ENCODE assay signal across 26 mouse cellular contexts in genomic region chr16:53903795-53904194, GRCm38 (mm10).
A peak's percentile ranks its signal among the peaks of the same experiment; 100 is the strongest.
DNase-seq lines count a peak whose midpoint lies in the region; ATAC-seq and TF ChIP-seq lines count a peak whose summit lies in the region.
"Had no signal": no experiment of that assay in that cellular context is flagged by ENCODE, and none has a peak within 500 bp of the region (broad histone marks: within the 10 kb centered on the region; RNA-seq: fewer than 3 reads in every experiment).

No protein-coding gene starts in this region.

- TF ChIP-seq RAD21 in MEL (IDR thresholded peaks at IDR 0.05; ENCODE audit: low read depth, low read length) = no peak

- peaks cover 3 to 11% of the 10 kb centered on the region in 2 experiments; a peak in 3 of 4 replicates for H3K4me1 ChIP-seq in MEL (ENCODE audit: control insufficient read depth in 1 of 2, insufficient read depth in 2 of 2, low read length in 2 of 2)
- H3K4me1 ChIP-seq in liver, embryonic 14.5 days (replicated peaks; ENCODE audit: control insufficient read depth in 2 of 2, insufficient read depth in 2 of 2, low read length in 1 of 2) = no peaks in the 10 kb centered on the region
- H3K4me1 ChIP-seq in heart, embryonic 12.5 days (replicated peaks) = no peaks in the 10 kb centered on the region
- H3K4me1 ChIP-seq: embryonic facial prominence, embryonic 15.5 days; forebrain, embryonic 10.5 days; hindbrain, embryonic 13.5 days; intestine, embryonic 15.5 days had no signal

- H3K36me3 ChIP-seq in MEL (ENCODE audit: control insufficient read depth in 1 of 2, insufficient read depth in 2 of 2, low read length in 2 of 2) = peaks cover 0 to 13% of the 10 kb centered on the region in 2 experiments; a peak in 2 of 4 replicates
- H3K36me3 ChIP-seq in liver, embryonic 14.5 days (replicated peaks; ENCODE audit: control insufficient read depth, insufficient read depth, low read depth) = no peaks in the 10 kb centered on the region
- H3K36me3 ChIP-seq in heart, embryonic 12.5 days = no peaks in the 10 kb centered on the region
- H3K36me3 ChIP-seq: embryonic facial prominence, embryonic 15.5 days; forebrain, embryonic 10.5 days; hindbrain, embryonic 13.5 days; intestine, embryonic 15.5 days had no signal

- no peaks in the 10 kb centered on the region for H3K27me3 ChIP-seq in MEL (ENCODE audit: control insufficient read depth in 1 of 2, insufficient read depth in 2 of 2, low read length in 2 of 2)
- H3K27me3 ChIP-seq in liver, embryonic 14.5 days (ENCODE audit: control insufficient read depth, insufficient read depth, low read length) = no peaks in the 10 kb centered on the region
- H3K27me3 ChIP-seq in heart, embryonic 12.5 days (replicated peaks) = no peaks in the 10 kb centered on the region
- H3K27me3 ChIP-seq: embryonic facial prominence, embryonic 15.5 days; hindbrain, embryonic 13.5 days; intestine, embryonic 15.5 days had no signal

- TF ChIP-seq POLR2A in MEL (IDR thresholded peaks at IDR 0.05; ENCODE audit: control insufficient read depth in 1 of 2, insufficient read depth in 1 of 2, low read depth in 1 of 2, low read length in 2 of 2, poor library complexity in 1 of 2) = no peak

- H3K9me3 ChIP-seq in MEL (replicated peaks; ENCODE audit: insufficient read depth, low read length) = no peaks in the 10 kb centered on the region
- no peaks in the 10 kb centered on the region for H3K9me3 ChIP-seq in liver, embryonic 14.5 days (ENCODE audit: control insufficient read depth, low read length)
- H3K9me3 ChIP-seq in heart, embryonic 12.5 days (replicated peaks) = no peaks in the 10 kb centered on the region
- H3K9me3 ChIP-seq: embryonic facial prominence, embryonic 15.5 days; forebrain, embryonic 10.5 days; hindbrain, embryonic 13.5 days; intestine, embryonic 15.5 days had no signal

- DNase-seq in MEL (ENCODE audit: low read depth, low spot score) = peak; percentile 54
- DNase-seq in c-Kit-positive CD71-positive TER-119-negative erythroid progenitor cells, embryonic 14.5 days (ENCODE audit: low read depth) = peak; percentile 29
- peak; percentile 10 to 34 (median 31) for DNase-seq in liver, embryonic 14.5 days (ENCODE audit: low read depth in 3 of 3, low spot score in 3 of 3)
- DNase-seq in cerebellum, adult 11-12 months = no peak
- DNase-seq: adrenal gland, adult 8-10 months; adrenal gland, postnatal 36 days; B cell, adult 2 months; cerebellum, adult 2 months; cerebellum, postnatal 10 days; embryo, embryonic 11 days; gastrocnemius, adult 2 months; gastrocnemius, postnatal 25 days; heart, adult 11 months; heart, postnatal 10 days; heart, postnatal 4 days had no signal

- H3K4me3 ChIP-seq in MEL (ENCODE audit: control insufficient read depth in 1 of 2, insufficient read depth in 1 of 2, low read depth in 2 of 2, low read length in 2 of 2) = no peak overlapping the region
- no peak overlapping the region for H3K4me3 ChIP-seq in liver, embryonic 14.5 days (ENCODE audit: insufficient read depth in 1 of 2, low read depth in 2 of 2, low read length in 2 of 2)
- no peak overlapping the region for H3K4me3 ChIP-seq in heart, embryonic 12.5 days
- H3K4me3 ChIP-seq: embryonic facial prominence, embryonic 15.5 days; erythroblast, embryonic 14.5 days; forebrain, embryonic 10.5 days; gastrocnemius, adult 2 months; hindbrain, embryonic 13.5 days; intestine, embryonic 15.5 days had no signal

- TF ChIP-seq CTCF in MEL (IDR thresholded peaks at IDR 0.05 in 2 of 3, conservative IDR thresholded peaks at IDR 0.05 in 1 of 3; ENCODE audit: control insufficient read depth in 1 of 3, insufficient read depth in 1 of 3, low read depth in 2 of 3, low read length in 3 of 3, poor library complexity in 1 of 3, severe bottlenecking in 1 of 3) = no peak
- TF ChIP-seq CTCF in liver, embryonic 14.5 days (IDR thresholded peaks at IDR 0.05; ENCODE audit: low read depth) = no peak

- H3K27ac ChIP-seq in MEL (ENCODE audit: control insufficient read depth, low read depth, low read length) = peak overlapping the region; percentile 0; the same call in 1 of the 2 replicates
- no peak overlapping the region for H3K27ac ChIP-seq in liver, embryonic 14.5 days
- no peak overlapping the region for H3K27ac ChIP-seq in heart, embryonic 12.5 days (ENCODE audit: poor library complexity, severe bottlenecking)
- H3K27ac ChIP-seq: embryonic facial prominence, embryonic 15.5 days; forebrain, embryonic 10.5 days; gastrocnemius, adult 2 months; hindbrain, embryonic 13.5 days; hindbrain, postnatal 0 days; intestine, embryonic 15.5 days had no signal

- no peaks in the 10 kb centered on the region for H3K79me2 ChIP-seq in MEL (ENCODE audit: control insufficient read depth, insufficient read depth, low read length, poor library complexity)

- 20% methylated on average over 2 of the region's 2 CpGs for WGBS in liver, embryonic 14.5 days (ENCODE audit: insufficient replicate concordance)
- WGBS in heart, embryonic 12.5 days = 59% methylated on average over 2 of the region's 2 CpGs

- H3K4me2 ChIP-seq in liver, embryonic 14.5 days (ENCODE audit: low read depth) = no peak overlapping the region
- H3K4me2 ChIP-seq in heart, embryonic 12.5 days = no peak overlapping the region
- H3K4me2 ChIP-seq: embryonic facial prominence, embryonic 15.5 days; hindbrain, embryonic 13.5 days; intestine, embryonic 15.5 days had no signal

- TF ChIP-seq EP300 in MEL (IDR thresholded peaks at IDR 0.05; ENCODE audit: low read depth in 1 of 2, low read length in 2 of 2) = peak; percentile 84 to 91
- peak; percentile 53 for TF ChIP-seq EP300 in liver, embryonic 14.5 days (IDR thresholded peaks at IDR 0.05; ENCODE audit: low read depth)

- H3K9ac ChIP-seq in MEL (ENCODE audit: control insufficient read depth, low read depth, low read length, poor library complexity, severe bottlenecking) = no peak overlapping the region
- H3K9ac ChIP-seq in liver, embryonic 14.5 days (replicated peaks) = no peak overlapping the region
- H3K9ac ChIP-seq in heart, embryonic 12.5 days = no peak overlapping the region
- H3K9ac ChIP-seq: embryonic facial prominence, embryonic 15.5 days; hindbrain, embryonic 13.5 days; intestine, embryonic 15.5 days had no signal

- peak; percentile 70; the same call in 1 of the 2 replicates for ATAC-seq in liver, embryonic 14.5 days (ENCODE audit: insufficient read depth)
- no peak for ATAC-seq in heart, embryonic 12.5 days (ENCODE audit: insufficient number of reproducible peaks, low FRiP score)
- no peak for ATAC-seq in inflammation-experienced regulatory T-cells, adult 6 months
- no peak for ATAC-seq in granulocyte monocyte progenitor cell, adult 5-6 weeks (replicated peaks; ENCODE audit: poor library complexity, severe bottlenecking)
- ATAC-seq: CD4-positive, CD25-positive, alpha-beta regulatory T cell, adult 4 months; forebrain, embryonic 14.5 days; hindbrain, postnatal 0 days; intestine, embryonic 15.5 days had no signal

TF ChIP-seq in MEL, 35 proteins besides CTCF, POLR2A, EP300 and RAD21:
- TF ChIP-seq HCFC1 (IDR thresholded peaks at IDR 0.05; ENCODE audit: low read depth, low read length) = no peak
- peak; percentile 50 for TF ChIP-seq RCOR1 (IDR thresholded peaks at IDR 0.05; ENCODE audit: low read depth, low read length)
- TF ChIP-seq USF1 (IDR thresholded peaks at IDR 0.05; ENCODE audit: low read depth, low read length) = no peak
- no peak for TF ChIP-seq SMC3 (IDR thresholded peaks at IDR 0.05; ENCODE audit: low read depth, low read length)
- TF ChIP-seq TAL1 (IDR thresholded peaks at IDR 0.05; ENCODE audit: low read length) = peak; percentile 19; the same call in 1 of the 2 replicates
- no peak for TF ChIP-seq BHLHE40 (IDR thresholded peaks at IDR 0.05; ENCODE audit: borderline replicate concordance, low read depth, low read length)
- peak; percentile 47; the same call in 1 of the 2 replicates for TF ChIP-seq MYC (IDR thresholded peaks at IDR 0.05; ENCODE audit: low read depth, low read length)
- TF ChIP-seq MYB (IDR thresholded peaks at IDR 0.05; ENCODE audit: low read depth, low read length) = peak; percentile 58; the same call in 1 of the 2 replicates
- peak; percentile 53 for TF ChIP-seq SIN3A (IDR thresholded peaks at IDR 0.05; ENCODE audit: low read length)
- TF ChIP-seq NELFE (IDR thresholded peaks at IDR 0.05; ENCODE audit: low read depth, low read length) = no peak
- TF ChIP-seq TCF12 (IDR thresholded peaks at IDR 0.05; ENCODE audit: low read depth, low read length) = peak; percentile 90
- TF ChIP-seq GATA1 (IDR thresholded peaks at IDR 0.05; ENCODE audit: low read depth, low read length) = peak; percentile 84
- TF ChIP-seq ETS1 (IDR thresholded peaks at IDR 0.05; ENCODE audit: low read depth, low read length) = peak; percentile 55; the same call in 1 of the 2 replicates
- TF ChIP-seq MXI1 (IDR thresholded peaks at IDR 0.05; ENCODE audit: low read depth, low read length) = no peak
- no peak for TF ChIP-seq ZNF384 (IDR thresholded peaks at IDR 0.05; ENCODE audit: low read depth, low read length)
- no peak for TF ChIP-seq UBTF (IDR thresholded peaks at IDR 0.05; ENCODE audit: borderline replicate concordance, insufficient read depth, low read depth, low read length)
